Mouse (Mus musculus) embryo, embryonic 11.5 days (tissue): ENCODE measurements around the gene Myo1c.
"Not testable (repeated sequence)": the region's sequence is repeated elsewhere in the genome, so short reads cannot be mapped to it uniquely, and the experiment has no call there.

Experiments
- DNase-seq: peaks from one replicate; pipeline ENCODE4 v3.0.0-alpha.2; 2012; ENCODE audit warnings: low read depth, low spot score

Myo1c gene

DNA sequence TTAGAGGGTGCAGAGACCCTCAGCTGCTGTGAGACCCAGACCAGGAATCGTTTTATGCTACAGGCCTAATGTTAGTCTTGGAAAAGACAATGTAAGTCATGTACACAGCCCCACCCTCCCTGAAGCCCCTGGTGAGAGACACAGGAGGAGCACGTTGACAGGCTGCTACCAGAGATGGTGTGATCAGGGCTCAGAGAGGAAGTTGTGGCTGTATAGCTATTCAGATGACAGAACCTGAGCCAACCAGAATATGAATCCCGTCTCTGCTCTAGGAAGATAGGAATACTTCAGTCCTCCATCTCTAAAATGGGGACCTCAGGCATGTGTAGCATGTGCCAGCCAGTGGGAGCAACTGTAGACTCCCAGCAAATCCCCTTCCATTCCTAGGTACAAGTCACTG is 18.3 kb downstream of the Myo1c start:
- no peak for DNase-seq

DNA sequence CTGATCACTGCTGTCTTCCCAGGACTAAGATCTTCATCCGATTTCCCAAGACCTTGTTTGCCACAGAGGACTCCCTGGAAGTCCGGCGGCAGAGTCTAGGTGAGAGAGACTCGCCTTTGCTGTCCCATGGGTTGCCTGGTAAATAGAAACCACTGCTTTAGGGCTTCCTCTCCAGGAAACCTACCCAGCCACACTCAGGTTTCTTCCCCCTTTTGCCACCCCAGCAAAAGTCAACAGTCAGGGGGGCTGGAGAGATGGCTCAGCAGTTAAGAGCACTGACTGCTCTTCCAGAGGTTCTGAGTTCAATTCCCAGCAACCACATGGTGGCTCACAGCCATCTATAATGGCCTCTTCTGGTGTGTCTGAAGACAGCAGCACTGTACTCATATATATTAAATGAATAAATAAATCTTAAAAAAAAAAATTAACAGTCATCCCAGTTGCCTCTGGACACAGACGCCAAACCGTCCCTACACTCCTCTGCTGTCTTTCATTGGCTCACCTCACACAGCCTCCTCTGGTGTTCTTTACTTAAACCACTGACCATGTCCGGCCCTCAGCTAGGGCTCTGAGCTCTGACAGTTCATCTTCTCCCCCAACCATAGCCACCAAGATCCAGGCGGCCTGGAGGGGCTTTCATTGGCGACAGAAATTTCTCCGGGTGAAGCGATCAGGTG is 19.0 kb downstream of the Myo1c start:
- no peak for DNase-seq

DNA sequence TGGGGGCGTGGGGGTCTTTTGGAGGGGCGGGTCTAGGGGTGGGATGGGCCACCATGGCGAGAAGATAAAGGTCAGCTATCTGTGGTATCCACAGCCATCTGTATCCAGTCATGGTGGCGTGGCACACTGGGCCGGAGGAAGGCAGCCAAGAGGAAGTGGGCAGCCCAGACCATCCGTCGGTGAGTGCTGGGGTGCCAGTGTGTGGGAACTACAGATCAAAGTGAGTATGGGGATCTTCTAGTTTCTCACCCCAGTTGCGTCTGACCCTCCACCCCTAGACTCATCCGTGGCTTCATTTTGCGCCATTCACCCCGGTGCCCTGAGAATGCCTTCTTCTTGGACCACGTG is 19.5 kb downstream of the Myo1c start:
- DNase-seq: no peak

DNA sequence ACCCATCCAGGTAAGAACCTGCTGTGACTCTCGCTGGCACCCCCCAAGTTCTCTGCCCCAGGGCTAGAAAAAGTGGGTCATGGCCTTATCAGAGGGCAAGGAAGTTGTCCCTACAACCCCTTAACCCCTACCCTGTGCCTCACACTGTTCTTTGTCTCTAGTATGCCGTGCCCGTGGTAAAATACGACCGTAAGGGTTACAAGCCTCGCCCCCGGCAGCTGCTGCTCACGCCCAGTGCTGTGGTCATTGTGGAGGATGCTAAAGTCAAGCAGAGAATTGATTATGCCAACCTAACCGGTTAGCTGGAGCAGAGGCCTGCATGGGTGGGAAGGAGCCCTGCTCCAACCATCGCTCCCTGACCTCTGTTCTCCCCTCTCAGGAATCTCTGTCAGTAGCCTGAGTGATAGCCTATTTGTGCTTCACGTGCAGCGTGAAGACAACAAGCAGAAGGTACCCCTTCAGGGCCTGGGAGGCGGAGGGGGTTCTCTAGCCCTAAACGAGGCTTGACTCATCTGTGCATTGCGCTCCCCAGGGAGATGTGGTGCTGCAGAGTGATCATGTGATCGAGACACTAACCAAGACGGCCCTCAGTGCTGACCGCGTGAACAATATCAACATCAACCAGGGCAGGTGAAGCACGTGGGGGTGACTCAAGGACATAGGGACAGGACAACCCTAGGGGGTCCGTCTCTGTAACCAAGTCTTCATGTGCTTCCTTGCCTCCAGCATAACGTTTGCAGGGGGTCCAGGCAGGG is 21.3 kb downstream of the Myo1c start:
- DNase-seq: no peak

GRCm38 (mm10) chr11:75673411-75673810 is 23.1 kb downstream of the Myo1c start:
- no peak for DNase-seq

- DNase-seq: no peak
Measured at GRCm38 (mm10) chr11:75674875-75675274, 24.6 kb downstream of the Myo1c start.

- DNase-seq: no peak
Measured at GRCm38 (mm10) chr11:75677881-75678746, 27.8 kb downstream of the Myo1c start.

GRCm38 (mm10) chr11:75678747-75679438 is 28.6 kb downstream of the Myo1c start, which contains the start of gene Crk:
Gene Crk, plus strand, starts transcription at chr11:75679259.
- peak; percentile 98 for DNase-seq

DNA sequence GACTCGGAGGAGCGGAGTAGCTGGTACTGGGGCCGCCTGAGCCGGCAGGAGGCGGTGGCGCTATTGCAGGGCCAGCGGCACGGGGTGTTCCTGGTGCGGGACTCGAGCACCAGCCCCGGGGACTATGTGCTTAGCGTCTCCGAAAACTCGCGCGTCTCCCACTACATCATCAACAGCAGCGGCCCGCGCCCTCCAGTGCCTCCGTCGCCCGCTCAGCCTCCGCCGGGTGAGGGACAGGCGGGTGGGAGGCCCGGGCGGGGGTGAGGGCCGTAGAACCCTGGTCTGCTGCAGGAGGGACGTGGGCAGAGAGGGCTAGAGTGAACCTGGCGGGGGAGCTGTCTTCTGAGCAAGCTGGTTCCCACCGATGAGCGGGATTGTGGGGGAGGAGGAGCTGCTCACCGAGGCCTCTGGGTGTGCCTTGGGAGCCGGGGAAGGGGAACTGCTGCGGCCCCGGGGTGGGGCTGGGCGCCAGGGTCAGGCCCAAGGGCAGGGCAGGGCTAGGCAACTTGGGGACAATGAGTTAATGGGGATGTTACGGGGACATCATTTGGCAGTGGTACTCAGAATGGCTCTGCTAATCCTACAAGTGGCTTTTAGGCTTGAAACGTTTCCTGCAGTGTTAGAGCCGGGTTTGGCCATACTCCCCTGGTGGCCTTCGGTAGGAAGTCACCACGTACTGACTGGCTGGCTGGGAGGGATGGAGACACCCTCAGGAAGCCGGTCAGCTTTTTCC is 29.3 kb downstream of the Myo1c start:
- peak; percentile 27 for DNase-seq

- no peak for DNase-seq
Measured at GRCm38 (mm10) chr11:75684462-75684861, 34.2 kb downstream of the Myo1c start.

GRCm38 (mm10) chr11:75684956-75685355 is 34.7 kb downstream of the Myo1c start:
- DNase-seq: no peak

DNA sequence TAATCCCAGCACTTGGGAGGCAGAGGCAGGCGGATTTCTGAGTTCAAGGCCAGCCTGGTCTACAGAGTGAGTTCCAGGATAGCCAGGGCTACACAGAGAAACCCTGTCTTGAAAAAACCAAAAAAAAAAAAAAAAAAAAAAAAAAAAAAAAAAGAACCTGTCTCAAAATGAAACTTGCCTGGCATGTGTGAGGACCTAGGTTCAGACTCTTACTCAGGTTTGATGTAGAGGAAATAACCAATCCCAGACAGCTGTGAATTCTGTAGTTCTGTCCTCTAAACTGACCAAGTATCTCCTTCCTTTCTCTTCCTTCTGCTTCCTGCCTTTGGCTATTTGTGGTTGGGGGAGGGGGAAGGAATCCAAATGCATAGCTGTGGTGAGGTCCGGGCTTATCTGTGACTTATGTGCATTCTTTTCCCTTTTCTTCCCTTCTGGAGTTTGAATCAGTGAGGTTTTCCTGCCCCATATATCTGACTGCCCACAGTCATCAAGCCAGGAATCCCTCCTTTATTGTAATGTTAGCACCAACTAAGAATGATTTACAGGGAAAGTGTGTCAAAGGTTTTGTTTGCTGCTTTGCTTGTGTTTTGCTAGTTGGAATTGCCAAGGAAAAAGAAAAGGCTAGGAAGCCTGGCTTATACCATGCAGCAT is 37.2 kb downstream of the Myo1c start:
- no peak for DNase-seq

DNA sequence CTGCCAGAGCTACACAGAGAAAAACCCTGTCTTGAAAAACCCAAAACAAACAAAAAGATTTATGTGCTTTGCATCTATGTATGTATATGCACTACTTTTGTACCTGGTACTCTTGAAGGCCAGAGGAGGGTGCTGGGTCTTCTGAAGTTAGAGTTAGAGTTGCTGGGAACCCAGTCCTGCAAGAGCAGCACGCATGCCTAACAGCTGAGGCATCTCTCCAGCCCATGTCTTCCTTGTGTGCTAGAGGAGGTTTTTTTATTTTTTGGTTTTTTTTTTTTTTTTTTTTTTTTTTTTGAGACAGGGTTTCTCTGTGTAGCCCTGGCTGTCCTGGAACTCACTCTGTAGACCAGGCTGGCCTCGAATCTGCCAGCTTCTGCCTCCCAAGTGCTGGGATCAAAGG is 37.8 kb downstream of the Myo1c start:
- DNase-seq: no peak

GRCm38 (mm10) chr11:75689977-75690376 is 39.7 kb downstream of the Myo1c start:
- DNase-seq: no peak

DNA sequence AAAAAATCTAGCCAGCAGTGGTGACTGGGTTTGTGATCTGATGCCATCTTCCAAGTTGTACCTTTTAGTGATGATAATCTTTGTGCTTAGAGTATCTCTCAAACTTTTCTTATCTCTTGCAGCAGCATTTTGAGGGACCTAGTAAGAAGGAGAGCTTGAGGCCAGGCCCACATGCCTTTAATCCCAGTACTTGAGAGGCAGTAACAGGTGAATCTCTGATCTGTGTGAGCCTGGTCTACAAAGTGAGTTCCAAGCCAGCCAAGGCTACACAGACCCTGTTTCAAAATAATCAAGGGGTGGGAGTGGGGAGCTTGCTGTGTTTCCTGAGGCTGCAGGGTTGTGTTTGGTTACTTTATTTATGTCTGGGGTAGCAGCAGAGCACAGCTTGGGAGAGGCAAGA is 40.7 kb downstream of the Myo1c start:
- DNase-seq: no peak

DNA sequence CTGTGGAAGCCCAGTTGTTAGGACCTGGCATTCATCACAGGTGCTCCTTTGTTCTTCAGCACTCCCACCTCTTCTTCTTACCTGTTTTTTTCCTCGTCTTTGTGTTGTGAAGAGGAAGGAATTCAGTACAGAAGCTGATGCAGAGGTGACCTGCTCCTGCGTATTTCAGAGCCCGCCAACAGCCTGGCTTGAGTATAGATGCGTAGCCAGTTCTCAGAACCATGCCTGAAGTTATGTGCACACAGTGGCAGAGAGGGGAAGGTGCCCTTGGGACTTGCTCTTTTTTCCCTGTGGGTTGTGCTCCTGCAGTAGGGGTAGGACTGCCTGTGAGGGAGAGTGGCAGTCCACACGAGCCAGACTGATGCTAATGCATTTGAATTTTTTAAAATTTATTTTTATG is 43.3 kb downstream of the Myo1c start:
- no peak for DNase-seq

DNA sequence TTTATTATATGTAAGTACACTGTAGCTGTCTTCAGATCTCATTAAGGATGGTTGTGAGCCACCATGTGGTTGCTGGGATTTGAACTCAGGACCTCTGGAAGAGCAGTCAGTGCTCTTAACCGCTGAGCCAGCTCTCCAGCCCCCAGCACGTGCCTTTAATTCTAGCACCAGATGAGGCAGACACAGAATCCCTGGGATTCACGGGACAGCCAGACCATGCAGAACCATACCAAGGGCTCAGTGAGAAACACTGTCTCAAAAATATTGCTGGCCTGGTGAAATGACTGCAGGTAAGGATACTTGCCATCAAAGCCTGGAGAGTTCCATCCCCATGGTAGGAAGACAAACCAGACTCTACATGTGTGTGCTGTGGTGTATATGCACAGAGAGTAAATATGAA is 47.2 kb downstream of the Myo1c start:
- DNase-seq: not testable (repeated sequence)

GRCm38 (mm10) chr11:75700557-75700956 is 50.3 kb downstream of the Myo1c start:
- DNase-seq: no peak

DNA sequence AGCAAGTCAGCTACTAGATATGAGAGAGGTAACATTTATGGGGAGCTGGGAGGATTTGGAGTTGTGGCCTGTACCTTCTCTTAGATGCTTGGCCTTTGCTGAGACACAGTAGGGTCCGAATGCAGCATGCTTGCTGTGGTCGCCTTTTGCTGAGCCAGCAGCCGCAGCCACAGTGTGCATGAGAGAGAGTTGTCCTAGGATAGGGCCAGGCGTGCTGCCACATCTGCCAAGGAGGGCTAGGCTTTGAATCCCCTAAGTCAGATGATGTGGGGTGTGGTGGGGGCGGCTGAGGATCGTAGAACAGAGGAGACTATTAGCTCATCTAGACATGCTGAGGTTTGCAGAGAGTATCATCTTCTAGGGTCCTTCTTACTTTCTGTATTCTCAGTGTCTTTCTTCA is 52.5 kb downstream of the Myo1c start:
- no peak for DNase-seq

GRCm38 (mm10) chr11:75703748-75704147 is 53.4 kb downstream of the Myo1c start:
- no peak for DNase-seq

GRCm38 (mm10) chr11:75713949-75714348 is 63.6 kb downstream of the Myo1c start:
- DNase-seq: no peak
